Mouse (Mus musculus) heart, postnatal 0 days (tissue): ENCODE results near the gene Rabgef1. TPM values are rescaled to one million over a fixed set of nuclear protein-coding genes. Genes with fewer than 3 reads are reported as not detected.
A peak's percentile ranks its signal among the peaks of the same experiment; 100 is the strongest.

Source experiments
- ATAC-seq: fragments of 200-750 bp; cut with Nextera tagmentation; 2 replicates; pipeline ENCODE4 v1.8.0; 2017; ENCODE audit warnings: low read depth, moderate number of reproducible peaks, moderate library complexity; ENCODE audit not compliant: insufficient read depth
- DNase-seq: peaks from one replicate; pipeline ENCODE4 v3.0.0-alpha.2; 2016; ENCODE audit warnings: low spot score
- H3K27ac ChIP-seq: fragments of 300-500 bp; sonication (generic); 2 replicates; pipeline ENCODE4 v1.5.1; 2014; ENCODE audit warnings: low read depth, mild to moderate bottlenecking
- H3K27me3 ChIP-seq: fragments of 300-500 bp; sonication (generic); 2 replicates; pipeline ENCODE4 v1.6.1; 2014; ENCODE audit warnings: low read length, mixed read lengths; ENCODE audit not compliant: control insufficient read depth, insufficient read depth
- H3K36me3 ChIP-seq: fragments of 300-500 bp; sonication (generic); replicated peaks from 2 replicates; pipeline ENCODE4 v1.6.1; 2014; ENCODE audit warnings: low read length, mixed read lengths; ENCODE audit not compliant: control insufficient read depth, insufficient read depth
- H3K4me1 ChIP-seq: fragments of 300-500 bp; sonication (generic); 2 replicates; pipeline ENCODE4 v1.6.1; 2014; ENCODE audit warnings: antibody characterized with exemption; ENCODE audit not compliant: control insufficient read depth, insufficient read depth
- H3K4me2 ChIP-seq: fragments of 300-500 bp; sonication (generic); 2 replicates; pipeline ENCODE4 v1.6.1; 2014; ENCODE audit warnings: low read depth, mild to moderate bottlenecking, low read length, moderate library complexity
- H3K4me3 ChIP-seq: fragments of 300-500 bp; sonication (generic); 2 replicates; pipeline ENCODE4 v1.5.1; 2014; ENCODE audit warnings: low read depth, low read length
- H3K9ac ChIP-seq: fragments of 300-500 bp; sonication (generic); replicated peaks from 2 replicates; pipeline ENCODE4 v1.6.1; 2014; ENCODE audit warnings: low read depth, low read length, mixed read lengths
- H3K9me3 ChIP-seq: fragments of 300-500 bp; sonication (generic); replicated peaks from 2 replicates; pipeline ENCODE4 v1.6.1; 2016; ENCODE audit warnings: low read length; ENCODE audit not compliant: control insufficient read depth
- CTCF ChIP-seq: IDR thresholded peaks from 2 replicates; pipeline ENCODE4 v1.5.1; 2016; ENCODE audit warnings: antibody characterized with exemption, control low read depth, low read depth
- EP300 ChIP-seq: IDR thresholded peaks from 2 replicates; pipeline ENCODE4 v1.6.1; 2016; ENCODE audit warnings: antibody characterized with exemption, low read depth
- WGBS: fragments of 180-500 bp; shearing (Covaris S2); extraction: QIAGEN DNeasy Blood & Tissue Kit; methylation state at CpG from one replicate; pipeline ENCODE4 v1.1.7; 2014; 5-methylcytosine and 5-hydroxymethylcytosine counted together
- polyA plus RNA-seq: library from polyadenylated mRNA; unstranded; fragments of >200 nt; fragmentation: Nextera tagmentation; extraction: Ambion mirVana; gene quantifications from 2 replicates; pipeline ENCODE4 v1.2.1, GENCODE M21; 2015
- total RNA-seq: library from RNA; depleted of rRNA; stranded (reverse); fragments of >200 nt; gene quantifications from 2 replicates; pipeline ENCODE4 v1.2.3, GENCODE M21; 2014; ENCODE audit warnings: low replicate concordance

The Rabgef1 gene
- total and polyA plus RNA-seq, 2 experiments from 2014 or later: 16.7 to 17.5 TPM

- H3K27me3 ChIP-seq: no peaks in the 10 kb centered on the region
- no peaks in the 10 kb centered on the region for H3K9me3 ChIP-seq
- no peak for DNase-seq
- no peak for ATAC-seq
- peaks cover 25% of the 10 kb centered on the region; the same call in 1 of the 2 replicates for H3K4me1 ChIP-seq
- no peak overlapping the region for H3K9ac ChIP-seq
- TF ChIP-seq CTCF: no peak
- no peak for TF ChIP-seq EP300
- no peak overlapping the region for H3K4me2 ChIP-seq
- WGBS: 90% methylated on average over 3 of the region's 3 CpGs
- no peak overlapping the region for H3K4me3 ChIP-seq
- H3K36me3 ChIP-seq: peaks cover 3% of the 10 kb centered on the region; the same call in 1 of the 2 replicates
- H3K27ac ChIP-seq: no peak overlapping the region
These were observed 10.9 kb downstream of the Rabgef1 start for GRCm38 (mm10) chr5:130182541-130182821.

GRCm38 (mm10) chr5:130184193-130184856, 12.7 kb downstream of the Rabgef1 start:
- DNase-seq (no peak), ATAC-seq (no peak)
- no peak overlapping the region for H3K4me2 ChIP-seq
- peaks cover 25% of the 10 kb centered on the region; the same call in 1 of the 2 replicates for H3K4me1 ChIP-seq
- H3K9ac ChIP-seq: no peak overlapping the region
- H3K9me3 ChIP-seq: no peaks in the 10 kb centered on the region
- H3K27me3 ChIP-seq: no peaks in the 10 kb centered on the region
- 68% methylated on average over 9 of the region's 9 CpGs for WGBS
- no peak overlapping the region for H3K4me3 ChIP-seq
- no peak overlapping the region for H3K27ac ChIP-seq
- peaks cover 16% of the 10 kb centered on the region for H3K36me3 ChIP-seq
- no peak for TF ChIP-seq CTCF
- TF ChIP-seq EP300: no peak

GRCm38 (mm10) chr5:130185312-130185711, 13.7 kb downstream of the Rabgef1 start:
- no peaks in the 10 kb centered on the region for H3K9me3 ChIP-seq
- WGBS: 80% methylated on average over 6 of the region's 6 CpGs
- no peak overlapping the region for H3K9ac ChIP-seq
- peaks cover 26% of the 10 kb centered on the region for H3K36me3 ChIP-seq
- H3K4me2 ChIP-seq: no peak overlapping the region
- no peak for TF ChIP-seq EP300
- no peak for TF ChIP-seq CTCF
- DNase-seq (no peak), ATAC-seq (no peak)
- H3K27me3 ChIP-seq: no peaks in the 10 kb centered on the region
- no peak overlapping the region for H3K4me3 ChIP-seq
- H3K4me1 ChIP-seq: peaks cover 24% of the 10 kb centered on the region; the same call in 1 of the 2 replicates
- H3K27ac ChIP-seq: no peak overlapping the region

- Histone ChIP-seq H3K4me3 (no peak overlapping the region), H3K36me3 (peaks cover 43% of the 10 kb centered on the region), H3K9ac (no peak overlapping the region), H3K4me1 (peaks cover 28% of the 10 kb centered on the region), H3K27ac (no peak overlapping the region), H3K27me3 (no peaks in the 10 kb centered on the region), H3K4me2 (no peak overlapping the region), H3K9me3 (no peaks in the 10 kb centered on the region)
- TF ChIP-seq CTCF: no peak
- no peak for TF ChIP-seq EP300
- no peak for ATAC-seq
- 71% methylated on average over 7 of the region's 7 CpGs for WGBS
- no peak for DNase-seq
These were observed 15.8 kb downstream of the Rabgef1 start for GRCm38 (mm10) chr5:130187383-130187782.

GRCm38 (mm10) chr5:130190909-130191308, 19.3 kb downstream of the Rabgef1 start:
- no peaks in the 10 kb centered on the region for H3K27me3 ChIP-seq
- no peak overlapping the region for H3K4me2 ChIP-seq
- TF ChIP-seq CTCF: no peak
- no peak for TF ChIP-seq EP300
- no peak overlapping the region for H3K27ac ChIP-seq
- peaks cover 56% of the 10 kb centered on the region for H3K36me3 ChIP-seq
- peaks cover 13% of the 10 kb centered on the region; the same call in 1 of the 2 replicates for H3K4me1 ChIP-seq
- WGBS: 92% methylated on average over 6 of the region's 6 CpGs
- DNase-seq: no peak
- no peak overlapping the region for H3K9ac ChIP-seq
- no peak for ATAC-seq
- H3K4me3 ChIP-seq: no peak overlapping the region
- H3K9me3 ChIP-seq: no peaks in the 10 kb centered on the region

GRCm38 (mm10) chr5:130191865-130192264, 20.3 kb downstream of the Rabgef1 start:
- H3K27ac ChIP-seq: peak overlapping the region; percentile 75
- no peaks in the 10 kb centered on the region for H3K9me3 ChIP-seq
- H3K27me3 ChIP-seq: no peaks in the 10 kb centered on the region
- H3K36me3 ChIP-seq: peaks cover 56% of the 10 kb centered on the region
- H3K4me1 ChIP-seq: peaks cover 18% of the 10 kb centered on the region; the same call in 1 of the 2 replicates
- ATAC-seq: peak; percentile 73
- H3K9ac ChIP-seq: no peak overlapping the region
- peak; percentile 21 for DNase-seq
- H3K4me2 ChIP-seq: no peak overlapping the region
- H3K4me3 ChIP-seq: no peak overlapping the region
- TF ChIP-seq EP300 (no peak), CTCF (no peak)
- 32% methylated on average over 6 of the region's 6 CpGs for WGBS
